In genomic region chr5:143336559-143336958, GRCm38 (mm10) we compare ENCODE assay signal across 14 mouse cellular contexts. TPM values are rescaled to one million over a fixed set of nuclear protein-coding genes. Genes with fewer than 3 reads are reported as not detected.
DNase-seq lines count a peak whose midpoint lies in the region; ATAC-seq and TF ChIP-seq lines count a peak whose summit lies in the region.
"Had no signal": no experiment of that assay in that cellular context is flagged by ENCODE, and none has a peak within 500 bp of the region (broad histone marks: within the 10 kb centered on the region; RNA-seq: fewer than 3 reads in every experiment).

No protein-coding gene starts in this region.

- no peaks in the 10 kb centered on the region for H3K27me3 ChIP-seq in heart, adult 2 months (ENCODE audit: control insufficient read depth, insufficient read depth, low read length)
- 0 out of 2 replicates have a peak, but pooled peaks cover 4% of the 10 kb centered on the region for H3K27me3 ChIP-seq in heart, embryonic 12.5 days (replicated peaks)
- H3K27me3 ChIP-seq in lung, postnatal 0 days (replicated peaks; ENCODE audit: insufficient read depth, low read length), result no peaks in the 10 kb centered on the region
- H3K27me3 ChIP-seq in stomach, postnatal 0 days (ENCODE audit: control insufficient read depth, insufficient read depth, low read length), result no peaks in the 10 kb centered on the region
- H3K27me3 ChIP-seq: intestine, embryonic 15.5 days had no signal

- H3K79me2 ChIP-seq in heart, adult 2 months (replicated peaks; ENCODE audit: control insufficient read depth, insufficient read depth, low read length), result no peaks in the 10 kb centered on the region

- ATAC-seq in heart, embryonic 12.5 days (ENCODE audit: insufficient number of reproducible peaks, low FRiP score), result no peak
- ATAC-seq in lung, postnatal 0 days, result no peak
- ATAC-seq in stomach, postnatal 0 days (ENCODE audit: low FRiP score, low TSS enrichment), result no peak
- ATAC-seq: intestine, embryonic 15.5 days had no signal

- H3K9ac ChIP-seq in heart, adult 2 months (ENCODE audit: low read depth, low read length), result no peak overlapping the region
- no peak overlapping the region for H3K9ac ChIP-seq in heart, embryonic 12.5 days
- H3K9ac ChIP-seq in lung, postnatal 0 days (replicated peaks; ENCODE audit: low read depth), result no peak overlapping the region
- H3K9ac ChIP-seq in stomach, postnatal 0 days (ENCODE audit: low read length), result no peak overlapping the region
- H3K9ac ChIP-seq: intestine, embryonic 15.5 days; liver, embryonic 13.5 days had no signal

- intact Hi-C loops in heart, adult 2 months (cut with DNase I), result no loop called here

- no peak for TF ChIP-seq POLR2A in heart, adult 2 months (IDR thresholded peaks at IDR 0.05; ENCODE audit: insufficient read depth, low read depth, low read length)

- no peaks in the 10 kb centered on the region for H3K4me1 ChIP-seq in heart, adult 2 months (ENCODE audit: control insufficient read depth, insufficient read depth, low read length)
- H3K4me1 ChIP-seq in heart, embryonic 12.5 days (replicated peaks), result no peaks in the 10 kb centered on the region
- no peaks in the 10 kb centered on the region for H3K4me1 ChIP-seq in lung, postnatal 0 days (ENCODE audit: insufficient read depth, low read depth, low read length)
- H3K4me1 ChIP-seq in stomach, postnatal 0 days (replicated peaks; ENCODE audit: control insufficient read depth, insufficient read depth), result no peaks in the 10 kb centered on the region
- H3K4me1 ChIP-seq: intestine, embryonic 15.5 days had no signal

- H3K4me2 ChIP-seq in heart, embryonic 12.5 days, result no peak overlapping the region
- H3K4me2 ChIP-seq in lung, postnatal 0 days (replicated peaks; ENCODE audit: low read depth, low read length), result no peak overlapping the region
- no peak overlapping the region for H3K4me2 ChIP-seq in stomach, postnatal 0 days (replicated peaks; ENCODE audit: low read depth)
- H3K4me2 ChIP-seq: intestine, embryonic 15.5 days; liver, embryonic 13.5 days had no signal

- 0 out of 2 replicates have a peak, but pooled peaks have one; percentile 12 for TF ChIP-seq CTCF in heart, adult 2 months (IDR thresholded peaks at IDR 0.05)
- TF ChIP-seq CTCF in lung, postnatal 0 days (IDR thresholded peaks at IDR 0.05), result peak; percentile 55
- TF ChIP-seq CTCF in stomach, postnatal 0 days (IDR thresholded peaks at IDR 0.05; ENCODE audit: low read depth), result peak; percentile 59

- TF ChIP-seq EP300 in heart, adult 2 months (IDR thresholded peaks at IDR 0.05; ENCODE audit: insufficient read depth, low read depth, low read length), result no peak
- TF ChIP-seq EP300 in lung, postnatal 0 days (IDR thresholded peaks at IDR 0.05), result no peak
- no peak for TF ChIP-seq EP300 in stomach, postnatal 0 days (optimal IDR thresholded peaks at IDR 0.05)

- H3K4me3 ChIP-seq in heart, adult 2 months, result no peak overlapping the region
- H3K4me3 ChIP-seq in heart, embryonic 12.5 days, result no peak overlapping the region
- H3K4me3 ChIP-seq in lung, postnatal 0 days (ENCODE audit: low read depth, low read length), result no peak overlapping the region
- H3K4me3 ChIP-seq in stomach, postnatal 0 days (ENCODE audit: low read depth, low read length), result no peak overlapping the region
- H3K4me3 ChIP-seq: intestine, embryonic 15.5 days; liver, embryonic 13.5 days had no signal

- 61% methylated on average over 6 of the region's 6 CpGs for WGBS in heart, adult 2 months
- 62% methylated on average over 6 of the region's 6 CpGs for WGBS in heart, embryonic 12.5 days
- WGBS in lung, postnatal 0 days, result 64% methylated on average over 6 of the region's 6 CpGs
- 62% methylated on average over 6 of the region's 6 CpGs for WGBS in stomach, postnatal 0 days

- H3K27ac ChIP-seq in heart, adult 2 months, result no peak overlapping the region
- H3K27ac ChIP-seq in heart, embryonic 12.5 days (ENCODE audit: poor library complexity, severe bottlenecking), result no peak overlapping the region
- no peak overlapping the region for H3K27ac ChIP-seq in lung, postnatal 0 days (ENCODE audit: low read length)
- no peak overlapping the region for H3K27ac ChIP-seq in stomach, postnatal 0 days (replicated peaks)
- H3K27ac ChIP-seq: intestine, embryonic 15.5 days; liver, embryonic 13.5 days had no signal

- no peaks in the 10 kb centered on the region for H3K36me3 ChIP-seq in heart, adult 2 months (ENCODE audit: control insufficient read depth, insufficient read depth, low read length)
- H3K36me3 ChIP-seq in heart, embryonic 12.5 days, result no peaks in the 10 kb centered on the region
- H3K36me3 ChIP-seq in lung, postnatal 0 days (ENCODE audit: insufficient read depth, low read length), result no peaks in the 10 kb centered on the region
- H3K36me3 ChIP-seq in stomach, postnatal 0 days (ENCODE audit: control insufficient read depth, insufficient read depth, low read length), result no peaks in the 10 kb centered on the region
- H3K36me3 ChIP-seq: intestine, embryonic 15.5 days; liver, embryonic 13.5 days had no signal

- DNase-seq in heart, adult 2 months, result no peak
- peak; percentile 14 for DNase-seq in lung, postnatal 0 days (ENCODE audit: low spot score)
- no peak for DNase-seq in lung, postnatal 25 days (ENCODE audit: low spot score)
- peak; percentile 71 for DNase-seq in ZHBTc4 (ENCODE audit: low read depth, low spot score)
- no peak for DNase-seq in stomach, postnatal 0 days (ENCODE audit: low spot score)
- no peak for DNase-seq in thymus, postnatal 10 days (ENCODE audit: low spot score in 2 of 2)
- no peak for DNase-seq in kidney, adult 18-20 months
- DNase-seq: adrenal gland, adult 2 months; cerebellum, postnatal 36 days; heart, adult 18-20 months; heart, postnatal 36 days; liver, embryonic 13.5 days had no signal

- H3K9me3 ChIP-seq in heart, embryonic 12.5 days (replicated peaks), result no peaks in the 10 kb centered on the region
- no peaks in the 10 kb centered on the region for H3K9me3 ChIP-seq in lung, postnatal 0 days (ENCODE audit: low read length)
- H3K9me3 ChIP-seq in stomach, postnatal 0 days (ENCODE audit: control insufficient read depth, low read length), result no peaks in the 10 kb centered on the region
- H3K9me3 ChIP-seq: intestine, embryonic 15.5 days; liver, embryonic 13.5 days had no signal

RNA-seq across cellular contexts. Expression of gene Zdhhc4, which starts 7.5 kb away (rescaled TPM):
- total RNA-seq in heart, adult 2 months (2021), result 10 to 100 TPM; 26.6 to 26.7 TPM
- polyA plus RNA-seq in heart, adult 2 months (2012; rRNA removed), result 48.4 and 49.7 TPM in 2 replicates
- polyA plus RNA-seq in heart, embryonic 12.5 days (2016; fragmentation: Nextera tagmentation; extraction: Ambion mirVana), result 51.9 and 56.5 TPM in 2 replicates
- polyA plus RNA-seq in lung, postnatal 0 days (2015; fragmentation: Nextera tagmentation; extraction: Ambion mirVana), result 72.1 and 87.5 TPM in 2 replicates
- polyA plus RNA-seq in stomach, postnatal 0 days (2015; fragmentation: Nextera tagmentation; extraction: Ambion mirVana), result 62.6 and 65.2 TPM in 2 replicates

RNA-seq across cellular contexts. Expression of gene Grid2ip, which starts 20.6 kb away (rescaled TPM):
- not detected for total RNA-seq in heart, adult 2 months (2021)
- polyA plus RNA-seq in heart, adult 2 months (2012; rRNA removed), result not detected in 2 replicates
- polyA plus RNA-seq in heart, embryonic 12.5 days (2016; fragmentation: Nextera tagmentation; extraction: Ambion mirVana), result 0.14 and 0.51 TPM in 2 replicates
- not detected in 2 replicates for polyA plus RNA-seq in lung, postnatal 0 days (2015; fragmentation: Nextera tagmentation; extraction: Ambion mirVana)
- polyA plus RNA-seq in stomach, postnatal 0 days (2015; fragmentation: Nextera tagmentation; extraction: Ambion mirVana), result 0.86 and 1.4 TPM in 2 replicates
- total RNA-seq: heart, adult 18-20 months; heart, postnatal 36 days had no signal
- polyA plus RNA-seq: liver, embryonic 13.5 days had no signal

RNA-seq across cellular contexts. Expression of gene E130309D02Rik, which starts 21.4 kb away (rescaled TPM):
- 10 to 100 TPM; 16.9 to 17.5 TPM for total RNA-seq in heart, adult 2 months (2021)
- polyA plus RNA-seq in heart, adult 2 months (2012; rRNA removed), result 13.1 and 13.3 TPM in 2 replicates
- polyA plus RNA-seq in heart, embryonic 12.5 days (2016; fragmentation: Nextera tagmentation; extraction: Ambion mirVana), result 26.9 and 27.6 TPM in 2 replicates
- 18.2 and 19.5 TPM in 2 replicates for polyA plus RNA-seq in lung, postnatal 0 days (2015; fragmentation: Nextera tagmentation; extraction: Ambion mirVana)
- polyA plus RNA-seq in stomach, postnatal 0 days (2015; fragmentation: Nextera tagmentation; extraction: Ambion mirVana), result 15.7 and 18.5 TPM in 2 replicates

RNA-seq across cellular contexts. Expression of gene Zfp853, which starts 43.1 kb away (rescaled TPM):
- under 1 TPM; 0.13 to 0.14 TPM for total RNA-seq in heart, adult 2 months (2021)
- 0.35 and 0.39 TPM in 2 replicates for polyA plus RNA-seq in heart, adult 2 months (2012; rRNA removed)
- 0.09 TPM in 1 of 2 replicates, not detected in the other for polyA plus RNA-seq in heart, embryonic 12.5 days (2016; fragmentation: Nextera tagmentation; extraction: Ambion mirVana)
- polyA plus RNA-seq in lung, postnatal 0 days (2015; fragmentation: Nextera tagmentation; extraction: Ambion mirVana), result 0.08 TPM in 1 of 2 replicates, not detected in the other
- 0.06 TPM in 2 replicates for polyA plus RNA-seq in stomach, postnatal 0 days (2015; fragmentation: Nextera tagmentation; extraction: Ambion mirVana)
- polyA plus RNA-seq: liver, embryonic 13.5 days had no signal

Comparison
In these comparisons a context has a peak if more than half of its experiments do, and no peak if none do; other contexts are left out.
1. DNase-seq: peak in lung, postnatal 0 days (single experiment) and ZHBTc4 (single experiment); none in heart, adult 2 months (0 of 2), lung, postnatal 25 days (single experiment), stomach, postnatal 0 days (single experiment), thymus, postnatal 10 days (0 of 2) and kidney, adult 18-20 months (single experiment).
2. Peak in every context shown above with its lines, with median percentiles within 50 percentile points of each other: CTCF ChIP-seq.